Mouse (Mus musculus) small intestine, adult 2 months (tissue): ENCODE measurements around the gene Ppp1r1b.

Experiments used
- CTCF ChIP-seq: fragments of 200-500 bp; IDR thresholded peaks from 2 replicates; pipeline ENCODE4 v1.5.1; 2012; ENCODE audit warnings: low read depth, mild to moderate bottlenecking, control low read depth, inconsistent platforms, low read length, moderate library complexity, mixed read lengths; ENCODE audit not compliant: insufficient replicate concordance, insufficient read length; ENCODE audit errors: extremely low read depth
- POLR2A ChIP-seq: fragments of 200-500 bp; IDR thresholded peaks from 2 replicates; pipeline ENCODE4 v1.6.1; 2012; ENCODE audit warnings: low read depth, mild to moderate bottlenecking, control low read depth, inconsistent platforms, low read length, moderate library complexity

DNA sequence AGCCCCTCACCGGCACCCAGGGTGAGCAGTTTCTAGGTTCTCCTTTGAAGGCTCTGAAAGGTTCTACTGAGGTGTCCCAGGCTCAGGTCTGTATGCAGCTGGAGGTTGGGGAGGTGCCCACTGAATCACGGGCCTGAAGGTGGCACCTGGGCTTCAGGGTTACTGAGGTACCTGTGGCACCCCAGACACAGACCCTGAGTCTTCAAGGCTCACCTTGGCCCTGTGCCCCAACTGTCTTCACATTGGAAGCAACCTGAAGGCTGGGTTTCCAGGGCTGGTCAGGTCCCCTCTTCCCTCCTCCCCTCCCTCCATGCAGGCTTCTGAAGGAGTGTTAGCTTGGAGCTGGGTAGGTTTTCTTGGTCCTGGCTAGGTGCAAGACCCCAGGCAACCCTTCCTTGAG is 33.4 kb downstream of the Ppp1r1b start:
- TF ChIP-seq POLR2A (no peak), CTCF (no peak)
